8 mouse cellular contexts compared by ENCODE assay signal in the genomic region with DNA sequence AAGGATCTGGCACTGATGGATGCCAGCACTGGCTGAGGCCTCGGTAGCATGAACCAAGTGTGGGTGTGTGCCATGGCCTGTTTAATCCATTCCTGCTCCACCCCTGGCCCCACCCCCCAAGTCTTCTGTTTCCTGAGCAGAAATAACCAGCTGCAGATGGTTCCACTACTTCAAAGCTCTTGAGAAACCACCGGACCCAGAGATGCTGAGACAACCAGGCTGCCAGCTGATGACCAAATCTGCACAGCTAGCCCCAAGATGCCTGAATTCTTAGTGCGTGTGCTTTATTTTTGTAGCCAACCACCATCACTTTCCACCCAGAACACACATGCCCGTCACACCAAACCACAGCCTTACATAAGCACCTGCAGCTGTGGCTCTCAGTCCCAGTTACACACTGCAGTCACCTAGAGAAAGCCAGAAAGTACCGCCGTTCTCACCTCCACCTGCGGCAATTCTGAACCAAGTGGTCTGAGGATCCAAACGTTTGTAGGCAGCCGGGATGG. TPM values are rescaled to one million over a fixed set of nuclear protein-coding genes. Genes with fewer than 3 reads are reported as not detected.
DNase-seq lines count a peak whose midpoint lies in the region; ATAC-seq and TF ChIP-seq lines count a peak whose summit lies in the region.

No protein-coding gene starts in this region.

- 65% methylated on average over 9 of the region's 9 CpGs for WGBS in kidney, adult 2 months
- WGBS in midbrain, embryonic 11.5 days: 77% methylated on average over 9 of the region's 9 CpGs
- WGBS in forebrain, embryonic 15.5 days: 82% methylated on average over 9 of the region's 9 CpGs

- intact Hi-C loops in gastrocnemius, postnatal 36 days (cut with DNase I): no loop called here

- no peaks in the 10 kb centered on the region for H3K36me3 ChIP-seq in kidney, adult 2 months (ENCODE audit: control insufficient read depth, insufficient read depth, low read length)
- H3K36me3 ChIP-seq in midbrain, embryonic 11.5 days (ENCODE audit: control insufficient read depth, insufficient read depth, low read length): no peaks in the 10 kb centered on the region
- no peaks in the 10 kb centered on the region for H3K36me3 ChIP-seq in forebrain, embryonic 15.5 days

- DNase-seq in kidney, adult 2 months: peak; percentile 51
- no peak for DNase-seq in kidney, adult 9 months
- peak; percentile 89 for DNase-seq in T-cell, adult 2 months (ENCODE audit: low spot score)
- DNase-seq in gastrocnemius, postnatal 36 days: peak; percentile 44 to 59
- no peak for DNase-seq in midbrain, embryonic 11.5 days (ENCODE audit: low spot score, missing footprints)
- DNase-seq in testis, postnatal 14 days (ENCODE audit: low spot score): no peak

- no peak overlapping the region for H3K9ac ChIP-seq in midbrain, embryonic 11.5 days (ENCODE audit: low read length)
- H3K9ac ChIP-seq in forebrain, embryonic 15.5 days (replicated peaks): no peak overlapping the region

- H3K27me3 ChIP-seq in kidney, adult 2 months (replicated peaks; ENCODE audit: control insufficient read depth, insufficient read depth, low read length): no peaks in the 10 kb centered on the region
- no peaks in the 10 kb centered on the region for H3K27me3 ChIP-seq in midbrain, embryonic 11.5 days (ENCODE audit: control insufficient read depth, insufficient read depth, low read length)
- no peaks in the 10 kb centered on the region for H3K27me3 ChIP-seq in forebrain, embryonic 15.5 days

- no peak overlapping the region for H3K27ac ChIP-seq in kidney, adult 2 months (ENCODE audit: insufficient read depth, low read depth, low read length)
- H3K27ac ChIP-seq in midbrain, embryonic 11.5 days (ENCODE audit: low read depth, low read length): no peak overlapping the region
- H3K27ac ChIP-seq in forebrain, embryonic 15.5 days (replicated peaks): no peak overlapping the region

- H3K4me2 ChIP-seq in midbrain, embryonic 11.5 days: no peak overlapping the region
- no peak overlapping the region for H3K4me2 ChIP-seq in forebrain, embryonic 15.5 days (replicated peaks)

- no peak overlapping the region for H3K4me3 ChIP-seq in kidney, adult 2 months (ENCODE audit: insufficient read depth, low read depth, low read length)
- no peak overlapping the region for H3K4me3 ChIP-seq in midbrain, embryonic 11.5 days (ENCODE audit: low read depth, low read length)
- H3K4me3 ChIP-seq in forebrain, embryonic 15.5 days: no peak overlapping the region

- TF ChIP-seq POLR2A in kidney, adult 2 months (IDR thresholded peaks at IDR 0.05; ENCODE audit: low read depth, low read length): no peak

- TF ChIP-seq CTCF in kidney, adult 2 months (conservative IDR thresholded peaks at IDR 0.05; ENCODE audit: insufficient read depth, insufficient read length, low read depth, low read length): no peak

- peaks cover 45% of the 10 kb centered on the region for H3K4me1 ChIP-seq in kidney, adult 2 months (ENCODE audit: control insufficient read depth, insufficient read depth, low read length)
- peaks cover 8% of the 10 kb centered on the region; the same call in 1 of the 2 replicates for H3K4me1 ChIP-seq in midbrain, embryonic 11.5 days (ENCODE audit: control insufficient read depth, insufficient read depth, low read length)
- no peaks in the 10 kb centered on the region for H3K4me1 ChIP-seq in forebrain, embryonic 15.5 days

- H3K9me3 ChIP-seq in midbrain, embryonic 11.5 days (ENCODE audit: control insufficient read depth, low read length): no peaks in the 10 kb centered on the region
- no peaks in the 10 kb centered on the region for H3K9me3 ChIP-seq in forebrain, embryonic 15.5 days

- ATAC-seq in neutrophil, adult 5-6 weeks (ENCODE audit: extremely low read depth, insufficient number of reproducible peaks, low FRiP score, poor library complexity, severe bottlenecking): peak; percentile 60
- ATAC-seq in midbrain, embryonic 11.5 days (ENCODE audit: low FRiP score): no peak
- ATAC-seq in forebrain, embryonic 15.5 days (replicated peaks): no peak

RNA-seq across cellular contexts. Expression of gene Smad3, which starts 20.3 kb away (rescaled TPM):
- polyA plus RNA-seq in kidney, adult 2 months (2012; rRNA removed): 33.5 and 37.0 TPM in 2 replicates
- 10 to 100 TPM; 46.3 to 56.9 TPM for total RNA-seq in gastrocnemius, postnatal 36 days (2021)
- total RNA-seq in neutrophil, adult 5-6 weeks (2017): 28.1 and 28.7 TPM in 2 replicates
- polyA plus RNA-seq in midbrain, embryonic 11.5 days (2014; fragmentation: Nextera tagmentation; extraction: Ambion mirVana): 16.5 and 16.8 TPM in 2 replicates
- polyA plus RNA-seq in forebrain, embryonic 15.5 days (2015; fragmentation: Nextera tagmentation; extraction: Ambion mirVana): 7.0 and 7.6 TPM in 2 replicates

Comparison
In these comparisons a context has a peak if more than half of its experiments do, and no peak if none do; other contexts are left out.
1. DNase-seq: peak in kidney, adult 2 months (single experiment), T-cell, adult 2 months (single experiment) and gastrocnemius, postnatal 36 days (2 of 2); none in kidney, adult 9 months (single experiment), midbrain, embryonic 11.5 days (single experiment) and testis, postnatal 14 days (single experiment).